Mouse (Mus musculus): ENCODE data around the gene Trim9.

DNA sequence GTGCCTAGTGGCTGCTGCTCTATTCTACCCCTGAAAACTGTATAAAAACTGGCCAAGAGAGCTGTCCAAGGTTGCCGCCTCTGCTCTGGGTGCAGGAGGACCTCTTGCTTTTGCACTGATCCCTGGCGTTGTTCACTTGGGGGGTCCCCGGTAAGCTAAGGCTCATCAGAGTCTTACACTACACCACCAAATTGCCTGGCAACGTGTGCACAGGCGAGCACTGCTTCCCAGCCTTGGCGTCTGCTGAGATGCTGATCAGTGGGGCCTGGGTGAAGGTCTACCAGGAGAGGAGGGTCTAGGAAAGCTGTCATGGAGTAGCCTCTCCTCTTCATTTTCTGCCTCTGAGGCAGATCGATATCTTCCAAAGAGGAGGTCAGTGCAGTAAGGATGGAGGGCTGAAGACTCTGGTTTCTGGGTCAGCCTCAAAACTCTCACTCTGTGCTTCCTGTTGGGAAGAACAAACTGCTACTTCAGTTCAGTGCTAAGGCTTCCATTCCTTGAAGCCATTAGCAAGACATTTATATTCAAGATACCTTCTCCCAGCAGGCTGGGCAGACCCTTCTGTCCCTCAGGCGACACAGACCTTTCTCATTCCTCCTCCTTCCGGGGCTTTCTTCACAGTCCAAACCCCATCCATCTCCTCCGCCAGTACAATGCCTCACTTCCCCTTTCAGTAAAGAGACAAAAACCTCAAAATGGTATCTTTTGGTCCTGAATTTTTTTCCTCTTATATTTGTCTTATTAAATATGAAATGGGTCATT lies 54.1 kb downstream of the Trim9 start:
- TF ChIP-seq CTCF (IDR thresholded peaks at IDR 0.05; ENCODE audit: borderline replicate concordance, insufficient read depth, low read length) (no peak), POLR2A (IDR thresholded peaks at IDR 0.05; ENCODE audit: low read depth, low read length) (no peak)
